ENCODE assay signal across 15 mouse cellular contexts in the genomic region with DNA sequence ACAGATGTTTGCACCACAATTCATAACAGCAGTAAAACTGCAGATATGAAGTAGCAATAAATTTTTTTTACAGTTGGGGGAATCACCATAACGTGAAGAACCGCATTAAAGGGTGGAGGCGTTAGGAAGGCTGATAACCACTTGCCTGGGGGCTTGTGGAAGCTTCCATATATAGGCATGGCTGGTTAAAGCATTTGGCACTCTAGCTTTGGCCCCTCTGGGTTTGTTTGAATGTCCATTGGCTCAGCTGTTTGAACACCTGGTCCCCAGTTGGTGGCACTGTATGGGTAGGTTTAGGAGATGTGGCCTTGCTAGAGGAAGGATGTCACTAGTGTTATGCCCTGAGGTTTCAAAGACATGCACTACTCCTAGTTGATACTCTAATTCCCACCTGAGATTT. TPM values are rescaled to one million over a fixed set of nuclear protein-coding genes. Genes with fewer than 3 reads are reported as not detected.
DNase-seq lines count a peak whose midpoint lies in the region; ATAC-seq and TF ChIP-seq lines count a peak whose summit lies in the region.
"Had no signal": no experiment of that assay in that cellular context is flagged by ENCODE, and none has a peak within 500 bp of the region (broad histone marks: within the 10 kb centered on the region; RNA-seq: fewer than 3 reads in every experiment).

No protein-coding gene starts in this region.

- peaks cover 14% of the 10 kb centered on the region for H3K79me2 ChIP-seq in MEL (ENCODE audit: control insufficient read depth, insufficient read depth, low read length, poor library complexity)

- no peak overlapping the region for H3K4me2 ChIP-seq in heart, postnatal 0 days (ENCODE audit: low read depth, low read length)
- no peak overlapping the region for H3K4me2 ChIP-seq in liver, postnatal 0 days (ENCODE audit: low read depth, low read length)
- H3K4me2 ChIP-seq: hindbrain, embryonic 14.5 days; liver, embryonic 15.5 days; midbrain, embryonic 13.5 days had no signal

- peaks cover 5% of the 10 kb centered on the region; the same call in 1 of the 2 replicates for H3K4me1 ChIP-seq in heart, postnatal 0 days (ENCODE audit: control insufficient read depth, insufficient read depth)
- peaks cover 9 to 21% of the 10 kb centered on the region in 2 experiments for H3K4me1 ChIP-seq in MEL (ENCODE audit: control insufficient read depth in 1 of 2, insufficient read depth in 2 of 2, low read length in 2 of 2)
- peaks cover 10% of the 10 kb centered on the region; the same call in 1 of the 2 replicates for H3K4me1 ChIP-seq in liver, postnatal 0 days (ENCODE audit: insufficient read depth)

- H3K27ac ChIP-seq in heart, postnatal 0 days (ENCODE audit: low read depth), result no peak overlapping the region
- H3K27ac ChIP-seq in MEL (ENCODE audit: control insufficient read depth, low read depth, low read length), result peak overlapping the region; percentile 68
- H3K27ac ChIP-seq in liver, postnatal 0 days (ENCODE audit: low read depth), result no peak overlapping the region
- H3K27ac ChIP-seq: hindbrain, embryonic 14.5 days; liver, embryonic 15.5 days; midbrain, embryonic 13.5 days had no signal

- peak; percentile 13 for TF ChIP-seq RAD21 in MEL (IDR thresholded peaks at IDR 0.05; ENCODE audit: low read depth, low read length)

- peak; percentile 60; the same call in 1 of the 2 replicates for ATAC-seq in heart, postnatal 0 days (ENCODE audit: insufficient read depth, low read depth)
- ATAC-seq in liver, postnatal 0 days, result no peak
- ATAC-seq: forebrain, postnatal 0 days; midbrain, embryonic 13.5 days had no signal

- H3K9me3 ChIP-seq in heart, postnatal 0 days (replicated peaks; ENCODE audit: control insufficient read depth, low read length), result no peaks in the 10 kb centered on the region
- no peaks in the 10 kb centered on the region for H3K9me3 ChIP-seq in MEL (replicated peaks; ENCODE audit: insufficient read depth, low read length)
- H3K9me3 ChIP-seq in liver, postnatal 0 days (ENCODE audit: low read length), result no peaks in the 10 kb centered on the region
- H3K9me3 ChIP-seq: liver, embryonic 15.5 days; midbrain, embryonic 13.5 days had no signal

- DNase-seq in heart, postnatal 0 days (ENCODE audit: low spot score), result no peak
- no peak for DNase-seq in heart, adult 8-10 months (ENCODE audit: low spot score)
- peak; percentile 20 for DNase-seq in 416B (ENCODE audit: low read depth)
- DNase-seq in MEL (ENCODE audit: low read depth, low spot score), result peak; percentile 67
- no peak for DNase-seq in liver, postnatal 0 days
- DNase-seq in adrenal gland, postnatal 25 days, result no peak
- no peak for DNase-seq in left cerebral cortex, adult 9 months (ENCODE audit: low spot score in 2 of 2)
- DNase-seq: cerebellum, postnatal 25 days; forebrain, postnatal 0 days; gastrocnemius, postnatal 25 days; lung, postnatal 4 days had no signal

- WGBS in heart, postnatal 0 days, result 42% methylated on average over 3 of the region's 3 CpGs
- 63% methylated on average over 3 of the region's 3 CpGs for WGBS in liver, postnatal 0 days (ENCODE audit: insufficient replicate concordance)

- TF ChIP-seq EP300 in heart, postnatal 0 days (IDR thresholded peaks at IDR 0.05; ENCODE audit: low read depth), result no peak
- peak; percentile 74 to 91 for TF ChIP-seq EP300 in MEL (IDR thresholded peaks at IDR 0.05; ENCODE audit: low read depth in 1 of 2, low read length in 2 of 2)
- peak; percentile 27; the same call in 1 of the 2 replicates for TF ChIP-seq EP300 in liver, postnatal 0 days (IDR thresholded peaks at IDR 0.05; ENCODE audit: low read depth)

- H3K27me3 ChIP-seq in heart, postnatal 0 days (ENCODE audit: control insufficient read depth, insufficient read depth, low read length), result no peaks in the 10 kb centered on the region
- H3K27me3 ChIP-seq in MEL (ENCODE audit: control insufficient read depth in 1 of 2, insufficient read depth in 2 of 2, low read length in 2 of 2), result no peaks in the 10 kb centered on the region
- no peaks in the 10 kb centered on the region for H3K27me3 ChIP-seq in liver, postnatal 0 days (ENCODE audit: insufficient read depth, low read length)
- H3K27me3 ChIP-seq: liver, embryonic 15.5 days; midbrain, embryonic 13.5 days had no signal

- TF ChIP-seq POLR2A in MEL (IDR thresholded peaks at IDR 0.05; ENCODE audit: control insufficient read depth in 1 of 2, insufficient read depth in 1 of 2, low read depth in 1 of 2, low read length in 2 of 2, poor library complexity in 1 of 2), result no peak

- no peak overlapping the region for H3K9ac ChIP-seq in heart, postnatal 0 days (replicated peaks; ENCODE audit: low read depth, low read length)
- H3K9ac ChIP-seq in MEL (ENCODE audit: control insufficient read depth, low read depth, low read length, poor library complexity, severe bottlenecking), result peak overlapping the region; percentile 9; the same call in 1 of the 2 replicates
- H3K9ac ChIP-seq in liver, postnatal 0 days (replicated peaks), result no peak overlapping the region
- H3K9ac ChIP-seq: forebrain, postnatal 0 days; hindbrain, embryonic 14.5 days; liver, embryonic 15.5 days; midbrain, embryonic 13.5 days had no signal

- H3K4me3 ChIP-seq in heart, postnatal 0 days (ENCODE audit: low read depth, low read length), result no peak overlapping the region
- H3K4me3 ChIP-seq in MEL (ENCODE audit: control insufficient read depth in 1 of 2, insufficient read depth in 1 of 2, low read depth in 2 of 2, low read length in 2 of 2), result no peak overlapping the region
- no peak overlapping the region for H3K4me3 ChIP-seq in liver, postnatal 0 days (ENCODE audit: low read depth, low read length)
- H3K4me3 ChIP-seq: liver, embryonic 15.5 days; midbrain, embryonic 13.5 days; myocyte had no signal

- TF ChIP-seq CTCF in heart, postnatal 0 days (IDR thresholded peaks at IDR 0.05; ENCODE audit: low read depth), result peak; percentile 43
- peak in 2 of 3 experiments; percentile 6 to 17; a peak in 2 of 6 replicates for TF ChIP-seq CTCF in MEL (IDR thresholded peaks at IDR 0.05 in 2 of 3, conservative IDR thresholded peaks at IDR 0.05 in 1 of 3; ENCODE audit: control insufficient read depth in 1 of 3, insufficient read depth in 1 of 3, low read depth in 2 of 3, low read length in 3 of 3, poor library complexity in 1 of 3, severe bottlenecking in 1 of 3)
- TF ChIP-seq CTCF in liver, postnatal 0 days (IDR thresholded peaks at IDR 0.05; ENCODE audit: low read depth), result peak; percentile 42

- H3K36me3 ChIP-seq in heart, postnatal 0 days (replicated peaks; ENCODE audit: control insufficient read depth, insufficient read depth, low read length), result no peaks in the 10 kb centered on the region
- peaks cover 0 to 15% of the 10 kb centered on the region in 2 experiments; a peak in 2 of 4 replicates for H3K36me3 ChIP-seq in MEL (ENCODE audit: control insufficient read depth in 1 of 2, insufficient read depth in 2 of 2, low read length in 2 of 2)
- H3K36me3 ChIP-seq in liver, postnatal 0 days (replicated peaks; ENCODE audit: insufficient read depth, low read length), result no peaks in the 10 kb centered on the region
- H3K36me3 ChIP-seq: liver, embryonic 15.5 days; midbrain, embryonic 13.5 days had no signal

TF ChIP-seq in MEL, 35 proteins besides CTCF, POLR2A, EP300 and RAD21:
- TF ChIP-seq RCOR1 (IDR thresholded peaks at IDR 0.05; ENCODE audit: low read depth, low read length) (no peak), USF2 (IDR thresholded peaks at IDR 0.05; ENCODE audit: borderline replicate concordance in 1 of 2, insufficient read depth in 1 of 2, low read depth in 1 of 2, low read length in 2 of 2) (no peak), BHLHE40 (IDR thresholded peaks at IDR 0.05; ENCODE audit: borderline replicate concordance, low read depth, low read length) (0 out of 2 replicates have a peak, but pooled peaks have one; percentile 26), ETS1 (IDR thresholded peaks at IDR 0.05; ENCODE audit: low read depth, low read length) (peak; percentile 45), HCFC1 (IDR thresholded peaks at IDR 0.05; ENCODE audit: low read depth, low read length) (no peak), MYB (IDR thresholded peaks at IDR 0.05; ENCODE audit: low read depth, low read length) (peak; percentile 94), JUND (IDR thresholded peaks at IDR 0.05; ENCODE audit: low read depth, low read length) (no peak), SMC3 (IDR thresholded peaks at IDR 0.05; ENCODE audit: low read depth, low read length) (no peak), E2F4 (IDR thresholded peaks at IDR 0.05; ENCODE audit: borderline replicate concordance, low read depth, low read length) (no peak), GABPA (IDR thresholded peaks at IDR 0.05; ENCODE audit: low read depth, low read length) (no peak), KAT2A (conservative IDR thresholded peaks at IDR 0.05; ENCODE audit: low read depth, low read length) (no peak), GATA1 (IDR thresholded peaks at IDR 0.05; ENCODE audit: low read depth, low read length) (peak; percentile 55), ZKSCAN1 (IDR thresholded peaks at IDR 0.05; ENCODE audit: low read depth, low read length) (no peak), TBP (IDR thresholded peaks at IDR 0.05; ENCODE audit: low read depth, low read length) (no peak), MAZ (IDR thresholded peaks at IDR 0.05; ENCODE audit: low read depth, low read length) (no peak), TCF12 (IDR thresholded peaks at IDR 0.05; ENCODE audit: low read depth, low read length) (peak; percentile 77), MAX (IDR thresholded peaks at IDR 0.05; ENCODE audit: low read length) (0 out of 2 replicates have a peak, but pooled peaks have one; percentile 9), ELF1 (IDR thresholded peaks at IDR 0.05; ENCODE audit: low read depth, low read length) (no peak), ZC3H11A (IDR thresholded peaks at IDR 0.05; ENCODE audit: low read depth, low read length) (no peak), CHD1 (IDR thresholded peaks at IDR 0.05; ENCODE audit: low read depth, low read length) (no peak), SIN3A (IDR thresholded peaks at IDR 0.05; ENCODE audit: low read length) (peak; percentile 46; the same call in 1 of the 2 replicates), MYC (IDR thresholded peaks at IDR 0.05; ENCODE audit: low read depth, low read length) (no peak)

RNA-seq across cellular contexts. Expression of gene Sgms1, which starts 27.0 kb away (rescaled TPM):
- 52.0 and 78.8 TPM in 2 replicates for total RNA-seq in heart, postnatal 0 days (2014; rRNA removed; ENCODE audit: low replicate concordance)
- 29.4 and 31.1 TPM in 2 replicates for polyA plus RNA-seq in heart, postnatal 0 days (2015; fragmentation: Nextera tagmentation; extraction: Ambion mirVana)
- total RNA-seq in heart, adult 8-10 months (2022), result 10 to 100 TPM; 48.4 to 62.8 (median 50.8) TPM
- 16.3 and 16.9 TPM in 2 replicates for total RNA-seq in MEL (2012; rRNA removed)
- 10 to 100 TPM in 1 of 2 experiments, not detected in 1; 18.5 TPM for polyA plus RNA-seq in MEL (2012; ENCODE audit: insufficient read depth in 1 of 2, insufficient read length in 2 of 2, low read depth in 1 of 2, low replicate concordance in 2 of 2, missing spikeins in 1 of 2)
- polyA plus RNA-seq in liver, postnatal 0 days (2015; fragmentation: Nextera tagmentation; extraction: Ambion mirVana), result 16.0 and 17.4 TPM in 2 replicates
- total RNA-seq in adrenal gland, postnatal 25 days (2021), result 87.0 and 93.2 TPM in 2 replicates

Comparison
In these comparisons a context has a peak if more than half of its experiments do, and no peak if none do; other contexts are left out.
1. DNase-seq: peak in 416B (single experiment) and MEL (single experiment); none in heart, postnatal 0 days (single experiment), heart, adult 8-10 months (single experiment), liver, postnatal 0 days (single experiment), adrenal gland, postnatal 25 days (single experiment) and left cerebral cortex, adult 9 months (0 of 2).
2. Peak in every context shown above with its lines, with median percentiles within 50 percentile points of each other: CTCF ChIP-seq.